Mouse (Mus musculus): Measurements from ENCODE around the gene Sowahc. TPM values are rescaled to one million over a fixed set of nuclear protein-coding genes. Genes with fewer than 3 reads are reported as not detected.

The Sowahc gene
- 11.2 and 11.7 TPM in 2 replicates for polyA plus RNA-seq (2015; fragmentation: Nextera tagmentation; extraction: Ambion mirVana)

- Histone ChIP-seq H3K4me2 (ENCODE audit: low read depth, low read length) (peak within 1 kb of the TSS; percentile 98), H3K27ac (ENCODE audit: low read length) (peak within 1 kb of the TSS; percentile 95), H3K4me1 (ENCODE audit: control insufficient read depth, insufficient read depth, low read length) (peaks cover 16% of the 10 kb centered on the region), H3K36me3 (ENCODE audit: control insufficient read depth, insufficient read depth, low read length) (no peaks in the 10 kb centered on the region), H3K9me3 (ENCODE audit: control insufficient read depth, low read length) (no peaks in the 10 kb centered on the region), H3K4me3 (ENCODE audit: low read length) (peak within 1 kb of the TSS; percentile 88), H3K9ac (ENCODE audit: low read depth, low read length) (peak within 1 kb of the TSS; percentile 89), H3K27me3 (replicated peaks; ENCODE audit: control insufficient read depth, insufficient read depth, low read length) (no peaks in the 10 kb centered on the region)
- under 1% methylated on average over 81 of the region's 84 CpGs for WGBS
- ATAC-seq = peak; percentile 97
Measured at GRCm38 (mm10) chr10:59221473-59222270, at the start of gene Sowahc, which contains the start of gene Sept10. Gene Sowahc, plus strand, starts transcription at chr10:59221953. Gene Sept10, minus strand, starts transcription at chr10:59221847.

- no peak for ATAC-seq
- Histone ChIP-seq H3K36me3 (ENCODE audit: control insufficient read depth, insufficient read depth, low read length) (no peaks in the 10 kb centered on the region), H3K27ac (ENCODE audit: low read length) (no peak overlapping the region), H3K4me3 (ENCODE audit: low read length) (no peak overlapping the region), H3K4me2 (ENCODE audit: low read depth, low read length) (no peak overlapping the region), H3K4me1 (ENCODE audit: control insufficient read depth, insufficient read depth, low read length) (no peaks in the 10 kb centered on the region), H3K9ac (ENCODE audit: low read depth, low read length) (no peak overlapping the region), H3K9me3 (ENCODE audit: control insufficient read depth, low read length) (no peaks in the 10 kb centered on the region), H3K27me3 (replicated peaks; ENCODE audit: control insufficient read depth, insufficient read depth, low read length) (no peaks in the 10 kb centered on the region)
- WGBS = 72% methylated on average over 1 of the region's 1 CpGs
Measured at GRCm38 (mm10) chr10:59172539-59172938, 49.2 kb upstream of the Sowahc start.

- no peaks in the 10 kb centered on the region for H3K27me3 ChIP-seq (replicated peaks; ENCODE audit: control insufficient read depth, insufficient read depth, low read length)
- no peak for ATAC-seq
- no peak overlapping the region for H3K9ac ChIP-seq (ENCODE audit: low read depth, low read length)
- H3K4me3 ChIP-seq (ENCODE audit: low read length) = no peak overlapping the region
- H3K4me1 ChIP-seq (ENCODE audit: control insufficient read depth, insufficient read depth, low read length) = no peaks in the 10 kb centered on the region
- WGBS = 74% methylated on average over 3 of the region's 3 CpGs
- no peak overlapping the region for H3K4me2 ChIP-seq (ENCODE audit: low read depth, low read length)
- no peak overlapping the region for H3K27ac ChIP-seq (ENCODE audit: low read length)
- no peaks in the 10 kb centered on the region for H3K9me3 ChIP-seq (ENCODE audit: control insufficient read depth, low read length)
- H3K36me3 ChIP-seq (ENCODE audit: control insufficient read depth, insufficient read depth, low read length) = no peaks in the 10 kb centered on the region
Measured at GRCm38 (mm10) chr10:59179620-59180019, 42.1 kb upstream of the Sowahc start.

- no peaks in the 10 kb centered on the region for H3K9me3 ChIP-seq (ENCODE audit: control insufficient read depth, low read length)
- H3K27ac ChIP-seq (ENCODE audit: low read length) = no peak overlapping the region
- no peak for ATAC-seq
- no peaks in the 10 kb centered on the region for H3K27me3 ChIP-seq (replicated peaks; ENCODE audit: control insufficient read depth, insufficient read depth, low read length)
- no peaks in the 10 kb centered on the region for H3K4me1 ChIP-seq (ENCODE audit: control insufficient read depth, insufficient read depth, low read length)
- 76% methylated on average over 3 of the region's 3 CpGs for WGBS
- H3K36me3 ChIP-seq (ENCODE audit: control insufficient read depth, insufficient read depth, low read length) = no peaks in the 10 kb centered on the region
- H3K4me2 ChIP-seq (ENCODE audit: low read depth, low read length) = no peak overlapping the region
- H3K4me3 ChIP-seq (ENCODE audit: low read length) = no peak overlapping the region
- no peak overlapping the region for H3K9ac ChIP-seq (ENCODE audit: low read depth, low read length)
Measured at GRCm38 (mm10) chr10:59182306-59182705, 39.4 kb upstream of the Sowahc start.

GRCm38 (mm10) chr10:59194891-59195290, 26.9 kb upstream of the Sowahc start:
- Histone ChIP-seq H3K9ac (ENCODE audit: low read depth, low read length) (no peak overlapping the region), H3K9me3 (ENCODE audit: control insufficient read depth, low read length) (no peaks in the 10 kb centered on the region), H3K4me1 (ENCODE audit: control insufficient read depth, insufficient read depth, low read length) (peaks cover 2% of the 10 kb centered on the region; the same call in 1 of the 2 replicates), H3K27me3 (replicated peaks; ENCODE audit: control insufficient read depth, insufficient read depth, low read length) (no peaks in the 10 kb centered on the region), H3K27ac (ENCODE audit: low read length) (no peak overlapping the region), H3K36me3 (ENCODE audit: control insufficient read depth, insufficient read depth, low read length) (no peaks in the 10 kb centered on the region), H3K4me3 (ENCODE audit: low read length) (no peak overlapping the region), H3K4me2 (ENCODE audit: low read depth, low read length) (no peak overlapping the region)
- no peak for ATAC-seq
- 63% methylated on average over 5 of the region's 5 CpGs for WGBS

- Histone ChIP-seq H3K27me3 (replicated peaks; ENCODE audit: control insufficient read depth, insufficient read depth, low read length) (no peaks in the 10 kb centered on the region), H3K4me2 (ENCODE audit: low read depth, low read length) (no peak overlapping the region)
- WGBS = 91% methylated on average over 3 of the region's 3 CpGs
Measured at GRCm38 (mm10) chr10:59196763-59197162, 25.0 kb upstream of the Sowahc start.

GRCm38 (mm10) chr10:59200011-59200410, 21.7 kb upstream of the Sowahc start:
- Histone ChIP-seq H3K9me3 (ENCODE audit: control insufficient read depth, low read length) (no peaks in the 10 kb centered on the region), H3K36me3 (ENCODE audit: control insufficient read depth, insufficient read depth, low read length) (no peaks in the 10 kb centered on the region), H3K4me1 (ENCODE audit: control insufficient read depth, insufficient read depth, low read length) (peaks cover under 1% of the 10 kb centered on the region; the same call in 1 of the 2 replicates), H3K27me3 (replicated peaks; ENCODE audit: control insufficient read depth, insufficient read depth, low read length) (no peaks in the 10 kb centered on the region), H3K27ac (ENCODE audit: low read length) (no peak overlapping the region), H3K9ac (ENCODE audit: low read depth, low read length) (no peak overlapping the region), H3K4me3 (ENCODE audit: low read length) (no peak overlapping the region), H3K4me2 (ENCODE audit: low read depth, low read length) (no peak overlapping the region)
- ATAC-seq = no peak

More at GRCm38 (mm10) chr10:59196763-59197162, 25.0 kb upstream of the Sowahc start:
- ATAC-seq = no peak
- Histone ChIP-seq H3K9me3 (ENCODE audit: control insufficient read depth, low read length) (no peaks in the 10 kb centered on the region), H3K27ac (ENCODE audit: low read length) (no peak overlapping the region), H3K9ac (ENCODE audit: low read depth, low read length) (no peak overlapping the region), H3K4me3 (ENCODE audit: low read length) (no peak overlapping the region), H3K36me3 (ENCODE audit: control insufficient read depth, insufficient read depth, low read length) (no peaks in the 10 kb centered on the region), H3K4me1 (ENCODE audit: control insufficient read depth, insufficient read depth, low read length) (peaks cover 2% of the 10 kb centered on the region; the same call in 1 of the 2 replicates)

GRCm38 (mm10) chr10:59220824-59221472, 805 bp upstream of the Sowahc start:
- Histone ChIP-seq H3K4me2 (ENCODE audit: low read depth, low read length) (peak overlapping the region; percentile 98), H3K9me3 (ENCODE audit: control insufficient read depth, low read length) (no peaks in the 10 kb centered on the region), H3K36me3 (ENCODE audit: control insufficient read depth, insufficient read depth, low read length) (no peaks in the 10 kb centered on the region), H3K4me3 (ENCODE audit: low read length) (peak overlapping the region; percentile 88), H3K9ac (ENCODE audit: low read depth, low read length) (peak overlapping the region; percentile 89), H3K4me1 (ENCODE audit: control insufficient read depth, insufficient read depth, low read length) (peaks cover 16% of the 10 kb centered on the region), H3K27me3 (replicated peaks; ENCODE audit: control insufficient read depth, insufficient read depth, low read length) (no peaks in the 10 kb centered on the region), H3K27ac (ENCODE audit: low read length) (peak overlapping the region; percentile 95)
- ATAC-seq = no peak
- WGBS = 2% methylated on average over 37 of the region's 39 CpGs

GRCm38 (mm10) chr10:59222271-59223101, 733 bp downstream of the Sowahc start:
- ATAC-seq = peak; percentile 36; the same call in 1 of the 2 replicates
- H3K4me2 ChIP-seq (ENCODE audit: low read depth, low read length) = peak overlapping the region; percentile 98
- peaks cover 16% of the 10 kb centered on the region for H3K4me1 ChIP-seq (ENCODE audit: control insufficient read depth, insufficient read depth, low read length)
- H3K4me3 ChIP-seq (ENCODE audit: low read length) = peak overlapping the region; percentile 88
- no peaks in the 10 kb centered on the region for H3K36me3 ChIP-seq (ENCODE audit: control insufficient read depth, insufficient read depth, low read length)
- 3% methylated on average over 49 of the region's 49 CpGs for WGBS
- H3K9me3 ChIP-seq (ENCODE audit: control insufficient read depth, low read length) = no peaks in the 10 kb centered on the region
- H3K9ac ChIP-seq (ENCODE audit: low read depth, low read length) = peak overlapping the region; percentile 89
- H3K27ac ChIP-seq (ENCODE audit: low read length) = peak overlapping the region; percentile 95
- no peaks in the 10 kb centered on the region for H3K27me3 ChIP-seq (replicated peaks; ENCODE audit: control insufficient read depth, insufficient read depth, low read length)
